Mouse (Mus musculus) layer of hippocampus, postnatal 10 days (tissue): ENCODE data around the gene Tnnt1. TPM values are rescaled to one million over a fixed set of nuclear protein-coding genes. Genes with fewer than 3 reads are reported as not detected.

ENCODE experiments used
- DNase-seq, 2 experiments: peaks; one replicate each; pipeline ENCODE4 v3.0.0; 2021; ENCODE audit warnings: low spot score in 2 of 2
- total RNA-seq, 2 experiments: library from RNA; stranded (reverse); gene quantifications; 2 replicates each; pipeline ENCODE4 v1.2.3; 2021

The Tnnt1 gene
- total RNA-seq, 2 experiments from 2014 or later: 2.0 to 2.9 TPM

- DNase-seq: no peak
These were observed 6.1 kb upstream of the Tnnt1 start for GRCm38 (mm10) chr7:4522292-4522691.

GRCm38 (mm10) chr7:4521231-4522003, 5.2 kb upstream of the Tnnt1 start:
- no peak for DNase-seq

GRCm38 (mm10) chr7:4518487-4518886, 2.3 kb upstream of the Tnnt1 start:
- DNase-seq: no peak

- no peak for DNase-seq
These were observed 329 bp downstream of the Tnnt1 start for GRCm38 (mm10) chr7:4515853-4516252.

- DNase-seq: no peak
These were observed 2.1 kb downstream of the Tnnt1 start for GRCm38 (mm10) chr7:4513829-4514712.

- peak in 1 of 2 experiments; percentile 49 for DNase-seq
These were observed 2.9 kb downstream of the Tnnt1 start for GRCm38 (mm10) chr7:4513236-4513635.

- DNase-seq: no peak
These were observed 4.5 kb downstream of the Tnnt1 start for GRCm38 (mm10) chr7:4511489-4512224.

- peak; percentile 54 to 63 for DNase-seq
These were observed 6.1 kb downstream of the Tnnt1 start for GRCm38 (mm10) chr7:4509863-4510608.

GRCm38 (mm10) chr7:4508739-4509116, 7.5 kb downstream of the Tnnt1 start:
- DNase-seq: no peak

- DNase-seq: no peak
These were observed 8.0 kb downstream of the Tnnt1 start for GRCm38 (mm10) chr7:4508062-4508738.

GRCm38 (mm10) chr7:4507220-4507619, 9.0 kb downstream of the Tnnt1 start:
- DNase-seq: no peak

GRCm38 (mm10) chr7:4504646-4505435, 11.3 kb downstream of the Tnnt1 start:
- no peak for DNase-seq

GRCm38 (mm10) chr7:4503858-4504257, 12.3 kb downstream of the Tnnt1 start:
- DNase-seq: no peak

- DNase-seq: no peak
These were observed 13.1 kb downstream of the Tnnt1 start for GRCm38 (mm10) chr7:4503100-4503499.

- DNase-seq: no peak
These were observed 13.6 kb downstream of the Tnnt1 start for GRCm38 (mm10) chr7:4502421-4503090.

GRCm38 (mm10) chr7:4501558-4502397, 14.4 kb downstream of the Tnnt1 start, which contains the start of gene Ppp1r12c:
Gene Ppp1r12c (minus strand): TSS chr7:4501680.
- peak; percentile 96 to 98 for DNase-seq

GRCm38 (mm10) chr7:4500892-4501471, 15.2 kb downstream of the Tnnt1 start:
- peak; percentile 65 to 68 for DNase-seq
